Mouse (Mus musculus) forebrain, embryonic 11.5 days (tissue): ENCODE data around the gene Smarcd1. TPM values are rescaled to one million over a fixed set of nuclear protein-coding genes. Genes with fewer than 3 reads are reported as not detected.

Experiments
- ATAC-seq: fragments of 200-750 bp; cut with Nextera tagmentation; replicated peaks from 2 replicates; pipeline ENCODE4 v1.8.0; 2017; ENCODE audit warnings: moderate TSS enrichment; ENCODE audit not compliant: low FRiP score
- DNase-seq: peaks from one replicate; pipeline ENCODE4 v3.0.0-alpha.2; 2017; ENCODE audit warnings: low spot score
- H3K27ac ChIP-seq: fragments of 300-500 bp; sonication (generic); 2 replicates; pipeline ENCODE4 v1.5.1; 2014; ENCODE audit warnings: low read depth, low read length
- H3K27me3 ChIP-seq: fragments of 300-500 bp; sonication (generic); 2 replicates; pipeline ENCODE4 v1.6.1; 2014; ENCODE audit warnings: mild to moderate bottlenecking, low read length, mixed read lengths; ENCODE audit not compliant: control insufficient read depth, insufficient read depth
- H3K36me3 ChIP-seq: fragments of 300-500 bp; sonication (generic); 2 replicates; pipeline ENCODE4 v1.6.1; 2014; ENCODE audit warnings: mild to moderate bottlenecking, low read length, moderate library complexity, mixed read lengths; ENCODE audit not compliant: control insufficient read depth, insufficient read depth
- H3K4me1 ChIP-seq: fragments of 300-500 bp; sonication (generic); replicated peaks from 2 replicates; pipeline ENCODE4 v1.6.1; 2014; ENCODE audit warnings: low read length, mixed read lengths; ENCODE audit not compliant: control insufficient read depth, insufficient read depth
- H3K4me2 ChIP-seq: fragments of 300-500 bp; sonication (generic); 2 replicates; pipeline ENCODE4 v1.6.1; 2014; ENCODE audit warnings: low read depth, mild to moderate bottlenecking, low read length, moderate library complexity, mixed read lengths; ENCODE audit not compliant: severe bottlenecking
- H3K4me3 ChIP-seq: fragments of 300-500 bp; sonication (generic); 2 replicates; pipeline ENCODE4 v1.5.1; 2014; ENCODE audit warnings: low read depth, low read length
- H3K9ac ChIP-seq: fragments of 300-500 bp; sonication (generic); 2 replicates; pipeline ENCODE4 v1.6.1; 2014; ENCODE audit warnings: low read length
- H3K9me3 ChIP-seq: fragments of 300-500 bp; sonication (generic); 2 replicates; pipeline ENCODE4 v1.6.1; 2016; ENCODE audit warnings: low read length, mixed read lengths; ENCODE audit not compliant: control insufficient read depth
- WGBS: fragments of 180-500 bp; shearing (Covaris S2); extraction: QIAGEN DNeasy Blood & Tissue Kit; methylation state at CpG from one replicate; pipeline ENCODE4 v1.1.7; 2014; 5-methylcytosine and 5-hydroxymethylcytosine counted together
- polyA plus RNA-seq: library from polyadenylated mRNA; unstranded; fragments of >200 nt; fragmentation: Nextera tagmentation; extraction: Ambion mirVana; gene quantifications from 2 replicates; pipeline ENCODE4 v1.2.1, GENCODE M21; 2014

Gene Smarcd1
- polyA plus RNA-seq, 1 experiment from 2014 or later: 134 TPM

DNA sequence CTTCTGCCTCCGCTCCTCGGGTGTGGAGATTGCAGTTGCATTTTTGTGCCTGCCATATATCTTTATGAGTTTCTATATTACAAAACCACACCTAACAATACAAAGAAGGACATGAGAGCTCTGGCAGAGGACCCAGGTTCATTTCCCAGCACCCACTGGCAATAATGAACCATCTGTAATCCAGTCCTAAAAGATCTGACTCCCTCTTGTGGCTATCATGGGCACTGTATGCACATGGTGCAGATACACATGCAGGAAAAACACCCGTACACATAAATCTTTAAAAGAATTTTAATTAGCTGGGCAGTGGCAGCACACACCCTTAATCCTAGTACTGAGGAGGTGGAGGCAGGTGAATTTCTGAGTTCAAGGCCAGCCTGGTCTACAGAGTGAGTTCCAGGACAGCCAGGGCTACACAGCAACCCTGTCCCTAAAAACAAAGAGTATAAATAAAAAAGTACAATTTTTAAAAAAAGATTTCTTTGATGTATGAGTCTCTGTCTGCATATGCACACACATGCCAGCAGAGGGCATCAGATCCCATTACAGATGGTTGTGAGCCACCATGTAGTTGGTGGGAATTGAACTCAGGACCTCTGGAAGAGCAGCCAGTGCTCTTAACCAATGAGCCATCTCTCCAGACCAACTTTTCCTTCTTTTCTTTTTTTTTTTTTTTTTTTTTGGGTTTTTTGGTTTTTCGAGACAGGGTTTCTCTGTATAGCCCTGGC, 27.3 kb downstream of the Smarcd1 start:
- ATAC-seq (no peak), DNase-seq (no peak)
- H3K4me3 ChIP-seq: no peak overlapping the region
- no peak overlapping the region for H3K27ac ChIP-seq
- no peak overlapping the region for H3K4me2 ChIP-seq
- peaks cover 3% of the 10 kb centered on the region; the same call in 1 of the 2 replicates for H3K36me3 ChIP-seq
- WGBS: 95% methylated on average over 3 of the region's 4 CpGs
- H3K9me3 ChIP-seq: no peaks in the 10 kb centered on the region
- no peak overlapping the region for H3K9ac ChIP-seq
- no peaks in the 10 kb centered on the region for H3K27me3 ChIP-seq
- peaks cover 3% of the 10 kb centered on the region; the same call in 1 of the 2 replicates for H3K4me1 ChIP-seq

GRCm38 (mm10) chr15:99731167-99731566, 29.2 kb downstream of the Smarcd1 start:
- WGBS: 97% methylated on average over 2 of the region's 2 CpGs
- no peak overlapping the region for H3K9ac ChIP-seq
- H3K36me3 ChIP-seq: peaks cover 3% of the 10 kb centered on the region; the same call in 1 of the 2 replicates
- no peaks in the 10 kb centered on the region for H3K27me3 ChIP-seq
- H3K4me1 ChIP-seq: no peaks in the 10 kb centered on the region; the same call in 1 of the 2 replicates
- H3K27ac ChIP-seq: no peak overlapping the region
- ATAC-seq (no peak), DNase-seq (no peak)
- no peaks in the 10 kb centered on the region for H3K9me3 ChIP-seq
- H3K4me3 ChIP-seq: no peak overlapping the region
- H3K4me2 ChIP-seq: no peak overlapping the region

- DNase-seq (no peak), ATAC-seq (no peak)
- H3K9ac ChIP-seq: no peak overlapping the region
- H3K27me3 ChIP-seq: no peaks in the 10 kb centered on the region
- H3K36me3 ChIP-seq: peaks cover 3% of the 10 kb centered on the region; the same call in 1 of the 2 replicates
- no peak overlapping the region for H3K4me2 ChIP-seq
- no peak overlapping the region for H3K27ac ChIP-seq
- H3K4me1 ChIP-seq: no peaks in the 10 kb centered on the region; the same call in 1 of the 2 replicates
- WGBS: 92% methylated on average over 3 of the region's 3 CpGs
- H3K4me3 ChIP-seq: no peak overlapping the region
- H3K9me3 ChIP-seq: no peaks in the 10 kb centered on the region
Measured at GRCm38 (mm10) chr15:99731678-99732077, 29.7 kb downstream of the Smarcd1 start.

DNA sequence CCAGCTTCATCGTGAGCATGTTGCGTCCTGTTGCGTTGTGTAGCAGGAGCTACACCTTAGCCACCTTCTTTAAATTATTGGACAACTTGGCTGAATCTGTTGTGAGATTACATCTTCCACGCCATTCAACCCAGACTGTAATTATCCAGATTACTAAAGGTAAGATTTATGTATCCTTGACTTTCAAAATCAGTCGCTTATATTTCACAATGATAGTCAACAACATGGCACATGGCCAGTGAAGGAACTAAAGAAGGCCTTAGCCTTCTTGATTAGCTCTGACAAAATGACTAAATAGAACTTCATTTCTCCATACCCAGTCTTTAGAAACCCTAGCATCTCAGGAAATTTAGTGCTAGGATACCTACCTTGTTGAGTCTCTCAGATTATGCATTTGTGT, 31.3 kb downstream of the Smarcd1 start:
- Histone ChIP-seq H3K9me3 (no peaks in the 10 kb centered on the region), H3K27me3 (no peaks in the 10 kb centered on the region), H3K4me3 (no peak overlapping the region), H3K36me3 (peaks cover 2% of the 10 kb centered on the region; the same call in 1 of the 2 replicates), H3K27ac (no peak overlapping the region), H3K9ac (no peak overlapping the region), H3K4me1 (no peaks in the 10 kb centered on the region), H3K4me2 (no peak overlapping the region)
- DNase-seq (no peak), ATAC-seq (no peak)
- WGBS: 94% methylated on average over 5 of the region's 5 CpGs

GRCm38 (mm10) chr15:99735631-99736030, 33.7 kb downstream of the Smarcd1 start:
- no peak overlapping the region for H3K4me3 ChIP-seq
- DNase-seq: no peak
- no peak for ATAC-seq
- H3K27me3 ChIP-seq: no peaks in the 10 kb centered on the region
- no peak overlapping the region for H3K9ac ChIP-seq
- H3K4me1 ChIP-seq: no peaks in the 10 kb centered on the region
- H3K4me2 ChIP-seq: no peak overlapping the region
- no peak overlapping the region for H3K27ac ChIP-seq
- peaks cover 2% of the 10 kb centered on the region; the same call in 1 of the 2 replicates for H3K36me3 ChIP-seq
- WGBS: 91% methylated on average over 2 of the region's 2 CpGs
- no peaks in the 10 kb centered on the region for H3K9me3 ChIP-seq

- Histone ChIP-seq H3K27me3 (no peaks in the 10 kb centered on the region), H3K4me1 (no peaks in the 10 kb centered on the region), H3K27ac (no peak overlapping the region), H3K4me2 (no peak overlapping the region), H3K9me3 (no peaks in the 10 kb centered on the region), H3K9ac (no peak overlapping the region), H3K36me3 (peaks cover 2% of the 10 kb centered on the region; the same call in 1 of the 2 replicates), H3K4me3 (no peak overlapping the region)
- ATAC-seq (no peak), DNase-seq (no peak)
- WGBS: 94% methylated on average over 11 of the region's 11 CpGs
Measured at GRCm38 (mm10) chr15:99736675-99737074, 34.7 kb downstream of the Smarcd1 start.

GRCm38 (mm10) chr15:99740229-99740628, 38.3 kb downstream of the Smarcd1 start:
- Histone ChIP-seq H3K4me3 (no peak overlapping the region), H3K27me3 (no peaks in the 10 kb centered on the region), H3K9ac (no peak overlapping the region), H3K9me3 (no peaks in the 10 kb centered on the region), H3K36me3 (peaks cover 2% of the 10 kb centered on the region; the same call in 1 of the 2 replicates), H3K4me1 (no peaks in the 10 kb centered on the region), H3K27ac (no peak overlapping the region), H3K4me2 (no peak overlapping the region)
- ATAC-seq (no peak), DNase-seq (no peak)
- 93% methylated on average over 4 of the region's 4 CpGs for WGBS

DNA sequence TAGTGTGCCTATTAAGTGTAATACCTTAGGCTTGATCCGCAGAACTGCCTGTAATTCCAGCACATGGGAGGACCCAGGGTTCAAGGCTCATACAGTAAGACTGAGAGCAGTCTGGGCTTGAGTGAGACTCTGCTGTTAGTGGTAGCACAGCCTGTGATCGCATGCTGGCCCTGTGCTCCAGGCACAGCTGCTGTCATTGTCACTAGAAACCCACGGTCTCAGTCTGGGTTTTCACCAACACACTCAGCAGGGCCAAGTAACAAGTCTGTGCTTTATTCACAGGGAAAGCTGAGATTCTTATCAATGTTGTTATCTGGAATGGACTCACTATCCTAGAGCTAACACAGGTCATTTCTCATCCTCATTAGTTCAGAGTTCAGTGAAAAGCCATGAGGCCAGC, 52.3 kb downstream of the Smarcd1 start:
- H3K27me3 ChIP-seq: no peaks in the 10 kb centered on the region
- no peak overlapping the region for H3K9ac ChIP-seq
- H3K27ac ChIP-seq: no peak overlapping the region
- ATAC-seq: no peak
- no peak overlapping the region for H3K4me2 ChIP-seq
- H3K4me3 ChIP-seq: no peak overlapping the region
- H3K4me1 ChIP-seq: no peaks in the 10 kb centered on the region
- 81% methylated on average over 3 of the region's 3 CpGs for WGBS
- H3K9me3 ChIP-seq: no peaks in the 10 kb centered on the region; the same call in 1 of the 2 replicates
- DNase-seq: no peak
- no peaks in the 10 kb centered on the region for H3K36me3 ChIP-seq
